Mouse (Mus musculus) hindbrain, embryonic 16.5 days (tissue): ENCODE data around the gene Ninj1. TPM values are rescaled to one million over a fixed set of nuclear protein-coding genes. Genes with fewer than 3 reads are reported as not detected.

ENCODE experiments used
- ATAC-seq: fragments of 200-750 bp; cut with Nextera tagmentation; 2 replicates; pipeline ENCODE4 v1.8.0; 2017; ENCODE audit warnings: moderate TSS enrichment, moderate library complexity
- H3K27ac ChIP-seq: fragments of 300-500 bp; sonication (generic); 2 replicates; pipeline ENCODE4 v1.5.1; 2014; ENCODE audit warnings: low read depth, mild to moderate bottlenecking, control low read depth, low read length, moderate library complexity
- H3K27me3 ChIP-seq: fragments of 300-500 bp; sonication (generic); replicated peaks from 2 replicates; pipeline ENCODE4 v1.6.1; 2014; ENCODE audit warnings: low read length; ENCODE audit not compliant: control insufficient read depth, insufficient read depth
- H3K36me3 ChIP-seq: fragments of 300-500 bp; sonication (generic); 2 replicates; pipeline ENCODE4 v1.6.1; 2014; ENCODE audit warnings: mild to moderate bottlenecking, low read length, moderate library complexity, mixed read lengths; ENCODE audit not compliant: control insufficient read depth, insufficient read depth
- H3K4me1 ChIP-seq: fragments of 300-500 bp; sonication (generic); 2 replicates; pipeline ENCODE4 v1.6.1; 2014; ENCODE audit warnings: low read depth, low read length; ENCODE audit not compliant: control insufficient read depth, insufficient read depth
- H3K4me2 ChIP-seq: fragments of 300-500 bp; sonication (generic); 2 replicates; pipeline ENCODE4 v1.6.1; 2014; ENCODE audit warnings: mild to moderate bottlenecking, low read length, control low read depth, moderate library complexity
- H3K4me3 ChIP-seq: fragments of 300-500 bp; sonication (generic); 2 replicates; pipeline ENCODE4 v1.5.1; 2014; ENCODE audit warnings: mild to moderate bottlenecking, low read length, control low read depth, moderate library complexity
- H3K9ac ChIP-seq: fragments of 300-500 bp; sonication (generic); 2 replicates; pipeline ENCODE4 v1.6.1; 2014; ENCODE audit warnings: low read depth, mild to moderate bottlenecking, control low read depth, low read length, moderate library complexity
- H3K9me3 ChIP-seq: fragments of 300-500 bp; sonication (generic); 2 replicates; pipeline ENCODE4 v1.6.1; 2014; ENCODE audit warnings: mild to moderate bottlenecking, low read length, moderate library complexity; ENCODE audit not compliant: control insufficient read depth
- WGBS: fragments of 180-500 bp; shearing (Covaris S2); extraction: QIAGEN DNeasy Blood & Tissue Kit; methylation state at CpG from one replicate; pipeline ENCODE4 v1.1.7; 2014; 5-methylcytosine and 5-hydroxymethylcytosine counted together
- polyA plus RNA-seq: library from polyadenylated mRNA; unstranded; fragments of >200 nt; fragmentation: Nextera tagmentation; extraction: Ambion mirVana; gene quantifications from 2 replicates; pipeline ENCODE4 v1.2.1, GENCODE M21; 2015

Ninj1 gene
- polyA plus RNA-seq, 1 experiment from 2014 or later, result 40.2 TPM

DNA sequence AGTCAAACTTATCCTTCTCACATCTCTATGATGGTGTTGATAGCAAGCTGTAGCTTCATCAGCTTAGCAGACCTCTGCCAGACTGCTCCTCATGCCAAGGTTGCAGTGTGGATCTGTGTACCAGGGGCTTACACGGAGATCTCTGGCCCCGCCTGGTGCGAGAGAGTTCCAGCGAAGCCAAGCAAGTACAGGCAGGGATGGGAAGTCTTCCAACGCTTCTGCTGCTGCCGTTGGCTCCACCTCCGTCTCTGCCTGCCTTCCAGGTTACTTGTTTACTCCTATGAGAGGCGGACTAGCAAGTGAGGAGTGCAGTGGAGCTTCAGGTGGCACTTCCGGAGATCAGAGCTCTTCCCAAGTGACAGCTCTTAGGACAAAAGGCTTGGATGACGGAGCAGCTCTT, 37.0 kb downstream of the Ninj1 start:
- H3K9me3 ChIP-seq, result peaks cover 3% of the 10 kb centered on the region; the same call in 1 of the 2 replicates
- H3K4me2 ChIP-seq, result no peak overlapping the region
- H3K27me3 ChIP-seq, result no peaks in the 10 kb centered on the region
- no peaks in the 10 kb centered on the region for H3K4me1 ChIP-seq
- no peak overlapping the region for H3K27ac ChIP-seq
- WGBS, result 19% methylated on average over 10 of the region's 10 CpGs
- no peak overlapping the region for H3K4me3 ChIP-seq
- H3K36me3 ChIP-seq, result no peaks in the 10 kb centered on the region
- H3K9ac ChIP-seq, result no peak overlapping the region
- ATAC-seq, result no peak

DNA sequence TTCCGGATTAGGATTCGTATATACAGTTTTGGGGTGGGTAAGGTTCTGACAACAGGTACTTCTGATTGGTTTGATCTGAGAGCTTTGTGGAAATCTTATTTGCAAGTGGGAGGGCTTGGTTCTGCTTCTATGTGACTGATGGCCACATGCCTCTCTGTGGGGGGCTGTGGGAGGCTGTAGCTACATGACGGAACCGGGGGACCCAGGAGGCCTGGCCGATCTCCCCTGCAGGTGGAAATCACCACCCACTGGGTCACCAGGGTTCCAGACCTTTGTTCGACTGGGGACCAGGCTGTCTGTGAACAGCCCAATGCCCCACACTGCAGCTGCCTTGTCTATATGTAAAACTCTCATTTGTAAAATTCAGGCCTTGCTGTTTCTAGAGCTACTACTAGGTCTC, 37.4 kb downstream of the Ninj1 start:
- no peak for ATAC-seq
- Histone ChIP-seq H3K36me3 (no peaks in the 10 kb centered on the region), H3K9ac (no peak overlapping the region), H3K9me3 (peaks cover 3% of the 10 kb centered on the region; the same call in 1 of the 2 replicates), H3K27ac (no peak overlapping the region), H3K4me2 (no peak overlapping the region), H3K4me1 (no peaks in the 10 kb centered on the region), H3K4me3 (no peak overlapping the region), H3K27me3 (no peaks in the 10 kb centered on the region)
- 21% methylated on average over 6 of the region's 6 CpGs for WGBS

DNA sequence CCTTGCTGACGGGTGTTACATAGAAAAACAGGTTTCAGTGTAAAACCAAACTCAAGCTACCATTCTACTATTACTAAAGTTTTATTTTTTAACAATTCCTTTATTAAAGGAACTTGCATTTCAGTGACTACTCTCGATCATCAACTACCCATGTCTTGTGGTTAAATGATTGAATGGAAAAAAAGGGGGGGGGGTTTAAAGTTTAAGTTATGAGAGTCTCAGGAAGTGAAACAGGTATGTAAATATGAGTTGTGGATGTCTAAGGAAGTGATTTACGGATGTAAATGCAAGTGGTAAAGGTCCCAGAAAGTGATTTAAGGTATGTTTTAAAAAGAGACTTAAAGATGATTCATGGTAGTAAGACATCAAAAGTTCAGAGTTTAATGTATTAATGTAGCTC, 37.9 kb downstream of the Ninj1 start:
- Histone ChIP-seq H3K4me3 (no peak overlapping the region), H3K9me3 (peaks cover 3% of the 10 kb centered on the region; the same call in 1 of the 2 replicates), H3K4me2 (no peak overlapping the region), H3K9ac (no peak overlapping the region), H3K27me3 (no peaks in the 10 kb centered on the region), H3K36me3 (no peaks in the 10 kb centered on the region), H3K27ac (no peak overlapping the region), H3K4me1 (no peaks in the 10 kb centered on the region)
- 65% methylated on average over 3 of the region's 3 CpGs for WGBS
- ATAC-seq, result no peak

DNA sequence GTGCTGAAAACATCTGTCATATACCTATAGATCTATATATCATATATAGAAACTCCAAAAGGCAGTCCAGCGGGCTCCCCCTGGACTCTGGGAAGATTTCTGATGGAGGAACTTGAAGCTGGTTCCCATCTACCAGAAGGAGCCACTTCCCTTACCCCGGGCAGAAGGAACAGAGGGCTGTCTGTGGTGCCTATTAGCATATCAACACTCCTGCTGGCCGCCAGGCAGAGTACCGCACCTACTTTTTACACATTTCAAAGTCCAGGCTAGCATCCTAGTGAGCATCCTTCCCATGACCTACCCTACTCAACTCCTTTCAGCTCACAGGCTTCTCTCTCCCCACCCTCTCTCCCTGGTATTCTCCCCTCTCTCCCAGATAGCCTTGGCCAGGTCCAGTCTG, 38.3 kb downstream of the Ninj1 start:
- H3K36me3 ChIP-seq, result no peaks in the 10 kb centered on the region
- no peaks in the 10 kb centered on the region for H3K27me3 ChIP-seq
- ATAC-seq, result no peak
- H3K4me2 ChIP-seq, result no peak overlapping the region
- H3K9me3 ChIP-seq, result peaks cover 3% of the 10 kb centered on the region; the same call in 1 of the 2 replicates
- no peak overlapping the region for H3K27ac ChIP-seq
- H3K4me1 ChIP-seq, result no peaks in the 10 kb centered on the region
- 46% methylated on average over 4 of the region's 4 CpGs for WGBS
- H3K9ac ChIP-seq, result no peak overlapping the region
- H3K4me3 ChIP-seq, result no peak overlapping the region

DNA sequence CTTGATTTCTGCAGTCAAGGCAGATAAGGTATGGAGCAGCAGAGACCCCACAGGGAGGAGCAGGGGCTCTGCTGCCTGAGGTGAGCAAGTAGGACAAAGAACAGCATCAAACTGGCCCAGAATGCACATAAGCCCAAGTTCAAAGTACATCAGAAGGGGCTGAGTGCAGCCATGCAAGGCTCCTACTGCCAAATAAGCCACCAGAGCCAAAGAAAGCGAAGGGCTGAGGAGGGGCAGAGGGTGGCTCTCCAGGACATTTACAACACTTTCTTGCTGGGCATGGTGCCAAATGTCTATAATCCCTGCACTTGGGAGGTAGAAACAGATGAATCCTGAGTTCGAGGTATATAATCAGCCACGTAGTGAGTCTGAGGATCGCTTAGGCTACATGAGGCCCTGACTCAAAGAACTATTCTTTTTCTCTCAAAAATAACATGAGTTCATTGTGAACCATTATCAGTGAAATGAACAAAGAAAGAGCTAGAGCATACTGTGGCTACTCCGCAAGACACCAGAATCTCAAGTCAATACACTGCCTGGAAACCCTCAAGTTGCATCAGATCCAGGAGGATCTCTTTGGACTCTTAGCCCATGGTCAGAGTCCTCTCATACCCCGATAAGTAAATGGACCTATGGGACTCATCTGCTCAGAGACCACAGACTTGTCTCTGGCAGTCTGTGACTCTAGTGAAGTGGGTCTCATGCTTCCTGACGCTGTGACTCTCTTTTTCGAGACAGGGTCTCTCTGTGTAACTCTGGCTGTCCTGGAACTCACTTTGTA, 46.7 kb downstream of the Ninj1 start:
- ATAC-seq, result no peak
- H3K4me2 ChIP-seq, result no peak overlapping the region
- H3K4me1 ChIP-seq, result no peaks in the 10 kb centered on the region
- H3K9ac ChIP-seq, result no peak overlapping the region
- H3K27me3 ChIP-seq, result no peaks in the 10 kb centered on the region
- H3K27ac ChIP-seq, result no peak overlapping the region
- no peaks in the 10 kb centered on the region for H3K36me3 ChIP-seq
- 83% methylated on average over 8 of the region's 8 CpGs for WGBS
- H3K9me3 ChIP-seq, result no peaks in the 10 kb centered on the region
- no peak overlapping the region for H3K4me3 ChIP-seq

DNA sequence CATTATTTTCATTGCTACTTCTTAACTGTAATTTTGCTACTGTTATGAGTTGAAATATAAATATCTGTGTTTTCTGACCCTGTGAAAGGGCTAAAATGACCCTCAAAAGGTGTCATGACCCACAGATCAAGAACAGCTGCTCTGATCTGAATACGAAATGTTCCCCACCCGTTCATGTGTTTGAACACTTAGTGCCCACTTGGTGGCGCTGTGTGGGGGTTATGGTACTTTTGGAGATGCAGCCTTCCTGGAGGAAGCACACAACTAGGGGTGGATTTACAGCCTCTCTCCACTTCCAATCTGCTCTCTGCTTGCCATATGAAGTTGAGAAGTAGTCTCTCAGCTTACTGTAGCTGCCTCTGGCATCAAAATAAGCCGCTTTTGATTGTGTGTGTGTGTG, 47.4 kb downstream of the Ninj1 start:
- no peak for ATAC-seq
- Histone ChIP-seq H3K9me3 (no peaks in the 10 kb centered on the region), H3K27me3 (no peaks in the 10 kb centered on the region), H3K27ac (no peak overlapping the region), H3K4me1 (no peaks in the 10 kb centered on the region), H3K4me3 (no peak overlapping the region), H3K9ac (no peak overlapping the region), H3K4me2 (no peak overlapping the region), H3K36me3 (no peaks in the 10 kb centered on the region)
- WGBS, result 97% methylated on average over 4 of the region's 4 CpGs

DNA sequence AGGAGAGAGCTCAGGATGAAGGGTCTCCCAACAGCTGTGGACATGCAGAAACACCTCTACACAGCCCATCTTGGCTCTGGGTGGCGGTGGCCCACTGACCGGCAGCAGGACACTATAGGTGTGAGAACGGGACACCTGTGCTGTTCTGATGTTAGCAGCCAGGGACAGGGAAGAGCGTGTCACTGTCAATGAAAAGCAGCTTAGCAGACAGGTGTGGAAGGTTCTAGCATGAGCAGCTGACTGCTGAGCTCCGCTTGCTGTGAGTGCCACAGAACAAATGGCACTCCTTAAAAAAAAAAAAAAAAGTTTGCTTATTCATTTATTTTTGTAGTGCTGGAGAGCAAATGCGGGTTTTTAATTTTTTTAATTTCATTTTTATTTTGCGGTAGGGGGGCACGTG, 50.3 kb downstream of the Ninj1 start:
- H3K4me1 ChIP-seq, result no peaks in the 10 kb centered on the region
- no peaks in the 10 kb centered on the region for H3K36me3 ChIP-seq
- H3K27ac ChIP-seq, result no peak overlapping the region
- H3K9ac ChIP-seq, result no peak overlapping the region
- no peaks in the 10 kb centered on the region for H3K27me3 ChIP-seq
- no peak for ATAC-seq
- H3K4me3 ChIP-seq, result no peak overlapping the region
- H3K9me3 ChIP-seq, result no peaks in the 10 kb centered on the region
- H3K4me2 ChIP-seq, result no peak overlapping the region
- WGBS, result 98% methylated on average over 8 of the region's 8 CpGs

DNA sequence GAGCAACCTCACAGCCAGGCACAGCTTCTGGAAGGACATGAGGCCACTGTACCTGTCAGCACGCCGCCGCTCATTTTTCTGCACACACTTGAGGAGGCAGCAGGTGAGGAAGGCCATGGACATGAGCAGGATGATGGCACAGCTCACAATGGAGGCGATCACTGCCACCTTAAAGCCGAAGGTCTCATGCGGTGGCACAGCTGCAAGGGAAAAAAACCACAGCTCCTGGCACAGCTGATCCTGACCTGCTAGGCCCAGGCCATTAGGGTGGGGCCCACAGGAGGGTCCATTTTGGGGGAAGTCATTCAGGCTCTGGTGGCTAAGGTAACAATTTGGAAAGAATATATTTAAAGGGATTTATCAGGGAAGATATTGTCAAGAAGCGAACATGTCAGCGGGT, 51.5 kb downstream of the Ninj1 start:
- no peaks in the 10 kb centered on the region for H3K4me1 ChIP-seq
- H3K9me3 ChIP-seq, result no peaks in the 10 kb centered on the region
- ATAC-seq, result no peak
- 95% methylated on average over 8 of the region's 8 CpGs for WGBS
- no peak overlapping the region for H3K4me3 ChIP-seq
- H3K4me2 ChIP-seq, result no peak overlapping the region
- no peak overlapping the region for H3K27ac ChIP-seq
- no peaks in the 10 kb centered on the region for H3K36me3 ChIP-seq
- H3K27me3 ChIP-seq, result no peaks in the 10 kb centered on the region
- H3K9ac ChIP-seq, result no peak overlapping the region

DNA sequence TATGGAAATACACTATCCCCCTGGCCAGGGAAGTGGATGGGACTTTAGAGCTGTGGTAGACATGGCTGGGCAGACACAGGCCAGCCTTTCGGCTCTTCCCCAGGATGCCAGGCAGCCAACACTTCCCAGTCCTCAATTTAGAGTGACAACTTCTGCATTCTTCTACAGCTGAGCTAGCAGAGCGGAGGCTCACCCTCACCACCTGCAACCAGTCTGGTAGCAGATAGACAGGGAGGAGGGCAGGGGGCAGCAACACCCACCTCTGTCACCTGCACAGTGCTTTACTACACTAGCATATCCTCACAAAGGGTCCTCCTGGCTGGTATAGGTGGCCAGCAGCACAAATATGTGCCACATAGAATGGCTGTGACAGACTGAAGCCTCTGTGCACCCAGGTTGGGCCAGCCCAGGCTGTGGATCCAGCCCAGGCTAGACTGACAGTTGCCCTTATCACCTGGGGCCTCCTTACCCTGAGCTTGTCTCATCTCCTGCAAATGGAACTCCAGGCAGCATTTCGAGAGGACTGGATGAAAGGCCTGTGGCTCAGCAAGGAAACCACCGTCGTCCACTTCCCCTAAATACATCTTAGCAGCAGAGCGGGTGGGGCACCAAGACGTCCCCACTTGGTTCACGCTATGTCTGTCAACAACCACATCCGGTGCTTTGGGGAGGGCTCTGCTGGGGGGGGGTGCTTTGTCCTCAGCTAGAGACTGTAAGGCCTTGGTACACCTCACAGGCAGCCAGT, 55.2 kb downstream of the Ninj1 start:
- Histone ChIP-seq H3K9ac (no peak overlapping the region), H3K27ac (no peak overlapping the region), H3K9me3 (no peaks in the 10 kb centered on the region), H3K27me3 (peaks cover 9% of the 10 kb centered on the region), H3K4me2 (no peak overlapping the region), H3K36me3 (no peaks in the 10 kb centered on the region), H3K4me1 (no peaks in the 10 kb centered on the region; the same call in 1 of the 2 replicates), H3K4me3 (no peak overlapping the region)
- no peak for ATAC-seq
- WGBS, result 77% methylated on average over 9 of the region's 9 CpGs
